Mouse (Mus musculus) cerebellum, postnatal 10 days (tissue): ENCODE measurements around the gene Arhgap21.

Experiments
- DNase-seq, 2 experiments: peaks; one replicate each; pipeline ENCODE4 v3.0.0; 2021; ENCODE audit warnings: mixed read lengths in 2 of 2

Arhgap21 gene

DNA sequence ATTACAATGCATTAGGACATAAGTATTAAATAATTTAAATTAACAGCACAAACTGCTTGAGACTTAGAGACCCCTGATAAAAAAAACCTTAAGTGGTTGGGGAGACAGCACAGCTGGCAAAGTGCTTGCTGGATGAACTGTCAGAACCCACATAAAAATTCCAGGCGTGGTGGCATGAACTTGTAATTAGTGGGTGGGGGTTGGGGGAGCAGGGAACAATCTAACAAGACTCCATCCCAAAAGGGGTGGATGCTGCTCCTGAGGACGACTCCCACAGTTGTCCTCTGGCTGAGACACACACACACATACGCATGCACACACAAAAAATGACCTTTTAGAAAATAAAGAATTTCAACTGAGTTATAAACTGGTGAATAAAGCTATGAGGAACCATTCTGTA lies 79.9 kb downstream of the Arhgap21 start:
- no peak for DNase-seq

DNA sequence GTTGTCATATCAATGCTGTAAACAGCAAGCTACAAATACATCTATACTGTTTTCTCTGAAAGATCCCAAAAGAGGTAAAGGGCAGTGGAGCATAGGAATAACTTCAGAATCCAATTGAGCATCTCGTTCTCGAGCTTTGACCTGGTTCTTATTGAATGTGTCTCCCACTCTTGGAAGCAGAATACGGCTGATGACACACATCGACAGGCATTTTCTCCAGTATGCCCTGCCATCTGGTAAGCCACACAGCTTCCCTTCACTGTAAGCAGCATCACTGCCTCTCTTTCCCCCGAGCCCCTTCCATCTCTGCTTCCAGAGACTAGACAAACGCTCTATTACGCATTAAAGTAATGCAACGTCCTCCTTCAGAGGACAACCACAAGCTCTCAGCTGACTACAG lies 85.4 kb downstream of the Arhgap21 start:
- DNase-seq, result peak; percentile 21 to 23

DNA sequence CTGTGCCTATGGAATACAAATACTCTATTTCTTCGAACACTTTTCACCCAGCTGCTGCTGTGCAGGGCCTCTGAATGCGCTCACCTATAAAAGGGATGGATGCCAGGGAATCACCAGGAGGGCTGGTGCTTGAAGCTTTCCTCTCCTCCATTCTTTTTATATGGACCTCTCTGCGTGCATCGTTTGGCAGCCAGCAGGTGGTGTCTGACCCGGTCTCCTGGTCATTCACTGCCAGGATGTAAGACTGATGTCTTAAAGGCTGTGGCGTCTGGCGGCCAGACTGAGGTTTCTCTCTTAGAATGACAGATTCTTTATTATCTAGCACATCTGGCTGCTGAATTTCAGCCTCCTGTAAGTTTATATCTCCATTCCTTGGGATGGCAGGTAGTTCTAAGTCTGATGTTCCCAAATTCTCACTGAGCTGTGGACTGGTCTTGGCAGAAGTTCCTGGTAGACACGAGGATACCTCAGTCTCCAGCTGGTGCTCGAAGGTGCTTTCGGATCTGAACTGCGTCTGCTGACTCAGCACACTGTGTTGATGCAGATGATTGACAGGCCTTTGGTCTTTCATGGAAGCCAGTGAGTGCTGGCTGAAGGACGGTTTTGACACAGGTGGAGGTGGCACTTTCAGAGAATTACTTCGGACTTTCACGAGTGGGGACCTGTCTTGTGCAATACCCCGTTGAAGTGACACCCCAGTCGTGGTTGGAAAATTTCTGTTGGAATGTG lies 88.6 kb downstream of the Arhgap21 start:
- peak; percentile 17 to 27 for DNase-seq

DNA sequence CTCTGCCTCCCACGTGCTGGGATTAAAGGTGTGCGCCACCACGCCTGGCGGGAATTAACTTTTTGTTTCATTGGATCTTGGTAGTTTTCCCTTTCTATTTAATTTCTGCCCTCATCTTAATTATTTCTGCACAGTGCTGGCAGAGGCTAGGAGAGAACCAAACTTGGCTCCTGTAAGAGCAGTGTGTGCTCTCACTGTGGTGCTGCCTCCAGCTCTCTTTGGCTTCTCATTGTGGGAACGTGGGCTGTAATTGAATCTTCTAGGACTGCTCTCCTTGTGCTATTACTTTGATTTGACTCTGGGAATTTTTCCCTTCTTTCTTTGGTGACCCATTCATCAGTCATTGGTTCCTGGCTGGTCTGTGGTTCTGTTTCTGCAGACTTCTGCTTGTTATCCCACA lies 94.1 kb downstream of the Arhgap21 start:
- DNase-seq, result no peak

DNA sequence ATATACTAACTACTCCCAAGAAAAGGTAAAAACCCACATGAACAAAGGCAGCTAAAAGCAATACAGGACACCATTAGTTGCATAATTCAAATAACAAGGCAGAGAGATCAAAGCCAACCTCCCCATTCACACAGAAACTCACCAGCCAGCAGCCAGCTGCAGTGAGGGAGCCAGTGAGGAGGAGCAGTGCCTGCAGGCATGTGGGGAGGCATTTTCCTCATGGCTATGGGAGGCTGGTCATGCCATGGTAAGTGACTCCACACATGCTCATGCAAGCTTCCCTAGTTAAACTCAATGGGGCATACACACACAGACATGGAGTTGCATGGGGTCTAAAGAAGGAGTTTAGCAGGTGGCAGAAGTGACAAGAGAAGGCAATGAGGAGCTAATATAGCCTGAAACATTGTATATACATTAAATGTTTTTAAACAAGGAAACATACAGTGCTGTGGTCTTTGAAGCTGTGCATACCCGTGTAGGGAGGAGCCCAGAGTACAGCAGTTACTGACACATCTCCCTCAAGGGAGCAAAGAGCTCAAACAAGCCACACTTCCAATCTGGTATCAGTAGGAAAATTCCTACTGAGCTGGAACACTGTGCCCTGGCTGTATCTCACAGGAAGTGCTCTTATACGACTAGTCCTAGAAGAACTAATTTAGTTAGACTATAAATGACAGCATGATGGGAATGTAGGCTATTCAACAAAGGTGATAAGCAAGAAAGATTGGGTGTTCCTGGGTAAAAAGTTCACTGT lies 99.3 kb downstream of the Arhgap21 start:
- no peak for DNase-seq

DNA sequence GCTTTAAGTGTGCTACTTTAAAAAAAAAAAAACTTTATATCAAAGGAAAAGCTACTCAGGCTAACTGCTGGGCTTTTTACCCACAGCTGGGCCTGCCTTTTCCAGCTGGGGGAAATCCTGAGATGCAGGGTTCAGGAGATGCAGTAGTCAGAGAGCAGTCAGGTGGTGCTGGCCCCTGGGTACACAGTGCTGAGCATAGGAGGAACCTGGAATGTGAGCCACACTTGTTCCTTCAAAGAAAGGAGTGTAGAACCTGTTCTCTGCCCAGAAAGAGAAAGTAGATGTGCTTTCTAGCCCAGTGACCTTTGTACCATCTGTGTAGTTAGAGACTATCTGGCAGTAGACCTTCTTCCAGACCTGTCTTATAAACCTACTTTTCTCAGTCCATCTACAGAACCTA lies 100.6 kb downstream of the Arhgap21 start:
- no peak for DNase-seq

DNA sequence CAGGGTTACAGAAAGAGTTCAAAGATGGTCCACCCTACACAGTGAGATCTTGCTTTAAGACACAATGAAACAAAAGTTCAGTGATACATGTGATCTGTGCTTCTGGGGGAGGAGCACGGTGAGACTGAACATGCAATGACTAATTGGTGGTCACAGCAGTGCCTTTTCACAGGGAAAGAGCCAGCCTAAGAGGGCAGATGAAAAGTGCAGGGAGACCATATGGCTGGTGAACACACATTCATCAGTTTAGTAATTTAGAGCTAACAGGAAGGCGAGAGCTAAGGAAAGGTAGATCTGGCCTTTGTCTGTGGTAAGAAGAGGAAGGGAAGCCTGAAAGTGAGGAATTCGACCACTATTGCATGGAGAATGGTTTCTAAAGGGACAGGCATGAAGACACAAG lies 102.9 kb downstream of the Arhgap21 start:
- DNase-seq, result peak in 1 of 2 experiments; percentile 12

DNA sequence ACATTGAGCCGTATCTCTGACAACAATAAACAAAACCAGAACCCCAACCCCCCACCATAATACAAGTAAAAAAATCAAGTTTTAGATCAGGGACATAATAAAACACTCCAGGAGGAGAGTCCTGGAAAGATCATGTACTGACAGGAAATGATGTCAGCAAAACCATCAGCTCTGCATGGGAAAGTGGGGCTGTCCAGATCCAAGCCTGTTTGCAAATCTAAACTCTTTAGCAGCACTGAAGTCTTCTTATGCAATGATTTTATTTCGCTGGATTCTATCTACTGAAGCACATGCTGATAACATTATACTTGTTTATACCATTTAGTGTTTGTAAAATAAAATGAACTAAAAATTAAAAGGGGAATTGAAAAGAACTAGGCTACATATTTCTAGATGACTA lies 104.1 kb downstream of the Arhgap21 start:
- no peak for DNase-seq

DNA sequence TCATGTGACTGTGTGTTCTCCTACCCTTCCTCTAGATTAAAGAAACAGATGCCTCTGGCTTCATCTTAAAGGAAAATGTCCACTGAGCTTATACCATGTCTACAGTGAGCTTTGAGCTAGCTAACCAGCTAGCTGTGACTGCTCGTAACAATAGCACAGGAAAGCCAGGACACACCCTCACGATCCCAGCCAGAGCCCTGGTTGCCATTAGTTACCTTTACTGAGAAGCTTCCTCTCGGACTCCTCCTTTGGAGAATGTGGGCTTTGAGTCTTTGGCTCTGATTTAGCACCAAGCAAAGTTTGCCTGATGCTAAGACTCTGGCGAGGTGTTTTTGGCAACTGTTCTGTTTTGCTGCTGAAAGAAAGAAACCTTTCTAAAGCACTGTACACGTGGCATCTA lies 107.9 kb downstream of the Arhgap21 start:
- DNase-seq, result no peak

DNA sequence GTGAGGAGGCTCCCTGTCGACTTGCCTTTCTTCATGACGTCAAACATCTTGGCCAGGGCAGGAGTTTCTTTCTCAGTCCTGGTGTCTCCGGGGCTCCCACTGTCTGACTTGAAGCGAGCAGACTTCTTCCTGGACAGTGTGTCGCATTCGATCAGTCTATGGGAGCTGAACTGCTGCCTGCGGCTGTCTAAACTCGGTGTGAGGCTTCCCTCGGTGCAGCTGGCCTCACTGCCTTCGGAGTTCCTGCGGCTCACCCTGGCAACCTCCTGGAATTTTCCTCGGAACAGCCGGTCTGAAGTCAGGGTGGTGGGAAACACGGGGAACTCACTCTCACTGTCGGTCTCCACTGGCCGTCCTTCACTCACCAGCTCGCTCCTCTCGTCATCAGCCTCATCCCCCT lies 119.3 kb downstream of the Arhgap21 start:
- DNase-seq, result peak; percentile 34 to 42

DNA sequence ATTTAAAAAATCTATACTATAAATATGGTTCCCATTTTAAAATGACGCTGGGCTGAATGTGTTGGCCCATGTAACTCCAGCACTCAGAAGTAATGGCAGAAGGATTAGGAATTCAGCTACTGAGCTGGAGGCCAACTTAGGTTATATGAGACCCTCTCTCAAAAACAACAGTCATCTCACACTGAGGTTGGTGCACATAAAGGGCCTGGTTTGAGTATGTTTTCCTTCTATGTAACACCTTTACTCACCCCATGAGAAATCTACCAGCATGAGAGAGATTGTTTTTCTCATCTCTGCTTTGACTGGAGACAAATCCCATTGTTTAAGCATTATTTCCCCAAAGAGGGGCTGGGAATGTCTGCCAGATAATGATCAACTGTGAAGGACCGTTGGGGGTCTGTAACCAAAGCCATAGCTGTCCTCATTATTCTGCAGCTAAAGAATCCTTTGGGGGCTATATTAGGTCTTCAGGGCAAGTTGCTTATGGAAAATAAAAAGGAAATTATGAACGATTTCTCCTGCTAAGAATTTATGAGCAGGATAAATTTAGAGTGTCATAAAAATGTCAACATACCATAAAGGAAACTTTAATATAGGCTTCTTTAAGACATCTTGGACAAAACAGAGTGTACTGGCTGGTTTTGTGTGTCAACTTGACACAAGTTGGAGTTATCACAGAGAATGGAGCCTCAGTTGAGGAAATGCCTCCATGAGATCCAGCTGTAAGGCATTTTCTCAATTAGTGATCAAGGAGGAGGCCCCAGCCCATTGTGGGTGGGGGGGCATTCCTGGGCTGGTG lies 136.9 kb downstream of the Arhgap21 start:
- DNase-seq, result no peak

DNA sequence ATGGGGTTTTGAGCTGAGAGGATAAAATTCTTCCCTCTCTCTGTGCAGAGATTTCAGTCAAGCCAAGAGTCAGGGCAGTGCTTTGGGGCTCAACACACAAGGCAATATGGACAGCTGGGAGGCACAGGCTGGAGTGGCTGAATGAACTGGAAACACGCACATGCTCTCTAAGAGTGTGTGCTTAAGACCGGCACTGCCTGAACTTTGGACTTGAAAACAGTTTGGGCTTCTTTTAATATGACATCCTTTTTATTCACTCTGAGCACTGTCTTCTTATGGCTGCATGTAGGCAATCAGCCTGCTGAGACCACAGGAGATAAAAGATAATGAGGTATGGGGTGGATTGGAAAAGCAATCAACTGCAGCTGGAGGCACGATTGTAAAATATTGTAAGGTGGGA lies 137.8 kb downstream of the Arhgap21 start:
- DNase-seq, result no peak

DNA sequence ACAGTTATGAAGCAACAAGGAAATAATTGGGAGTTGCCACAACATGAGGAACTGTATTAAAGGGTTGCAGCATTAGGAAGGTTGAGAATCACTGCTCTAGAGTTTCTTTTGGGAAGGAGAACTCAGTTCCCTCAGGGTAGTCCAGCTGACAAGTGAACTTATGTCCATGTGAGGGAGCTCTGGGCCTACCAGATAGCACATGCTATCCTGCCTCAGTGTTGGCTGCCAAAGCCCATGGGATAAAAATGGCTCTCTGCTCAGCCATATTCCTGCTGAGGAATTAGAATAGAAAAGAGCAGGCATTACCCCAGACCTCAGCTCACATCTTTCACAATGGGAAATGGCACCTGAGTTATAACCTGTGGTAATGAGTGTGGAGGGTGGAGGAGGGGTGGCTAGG lies 142.4 kb downstream of the Arhgap21 start:
- DNase-seq, result no peak

DNA sequence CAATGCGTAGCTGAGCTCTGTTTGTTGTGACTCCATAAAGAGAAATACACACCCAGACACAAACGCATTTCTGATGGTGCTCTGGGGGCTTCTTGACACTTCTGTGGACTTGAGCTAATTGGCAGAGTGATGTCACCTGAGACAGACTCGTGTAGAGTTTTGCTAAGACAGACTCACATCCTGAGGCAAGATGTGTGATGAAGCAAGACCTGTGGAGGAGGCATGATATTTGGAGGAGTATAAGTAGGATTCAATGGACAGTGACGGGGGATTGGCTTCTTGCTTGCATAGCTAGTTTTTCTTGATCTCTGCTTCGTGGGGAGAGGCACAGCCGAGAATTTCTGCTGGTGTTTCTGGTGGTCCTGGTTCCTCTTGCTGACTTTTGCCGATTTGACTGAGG lies 150.5 kb downstream of the Arhgap21 start:
- no peak for DNase-seq

DNA sequence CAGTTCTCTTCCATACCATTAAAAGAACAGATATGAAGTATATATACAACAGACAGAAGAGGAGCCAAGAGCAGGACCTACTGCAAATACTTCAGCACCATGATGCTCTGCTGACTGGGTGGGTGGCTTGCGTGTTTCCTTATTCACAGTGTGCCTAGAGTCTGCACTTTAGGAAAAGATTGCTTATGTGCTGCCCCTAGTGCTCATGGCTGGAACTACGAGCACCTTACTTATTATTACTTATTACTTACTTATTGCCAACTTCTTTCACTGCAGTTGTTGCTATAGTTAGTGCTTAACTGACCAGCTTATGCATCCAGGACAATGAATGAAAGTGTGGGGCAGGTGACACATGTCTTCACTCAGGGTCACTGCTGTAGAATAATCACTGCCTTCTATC lies 154.7 kb downstream of the Arhgap21 start:
- peak; percentile 16 to 21 for DNase-seq

DNA sequence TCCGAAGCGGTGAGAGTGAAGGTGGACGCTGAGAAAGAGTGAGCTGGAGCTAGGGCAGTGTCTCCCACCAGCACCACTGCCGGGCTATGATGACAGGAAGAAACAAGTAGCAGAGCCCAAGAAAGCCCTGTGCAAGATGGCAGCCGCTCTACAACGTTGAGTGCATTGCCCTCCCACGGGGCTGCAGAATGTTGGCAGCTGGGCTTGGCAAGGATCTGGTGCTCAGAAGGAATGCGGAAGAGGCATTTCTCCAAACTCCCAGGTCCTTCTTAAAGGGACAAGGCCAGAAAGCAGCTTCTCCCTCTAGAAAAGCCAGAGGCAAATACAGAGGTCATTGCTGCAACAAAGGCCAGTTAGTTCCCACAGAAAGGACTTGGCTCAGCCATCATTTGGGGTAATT lies 157.2 kb downstream of the Arhgap21 start:
- DNase-seq, result peak; percentile 70 to 74

DNA sequence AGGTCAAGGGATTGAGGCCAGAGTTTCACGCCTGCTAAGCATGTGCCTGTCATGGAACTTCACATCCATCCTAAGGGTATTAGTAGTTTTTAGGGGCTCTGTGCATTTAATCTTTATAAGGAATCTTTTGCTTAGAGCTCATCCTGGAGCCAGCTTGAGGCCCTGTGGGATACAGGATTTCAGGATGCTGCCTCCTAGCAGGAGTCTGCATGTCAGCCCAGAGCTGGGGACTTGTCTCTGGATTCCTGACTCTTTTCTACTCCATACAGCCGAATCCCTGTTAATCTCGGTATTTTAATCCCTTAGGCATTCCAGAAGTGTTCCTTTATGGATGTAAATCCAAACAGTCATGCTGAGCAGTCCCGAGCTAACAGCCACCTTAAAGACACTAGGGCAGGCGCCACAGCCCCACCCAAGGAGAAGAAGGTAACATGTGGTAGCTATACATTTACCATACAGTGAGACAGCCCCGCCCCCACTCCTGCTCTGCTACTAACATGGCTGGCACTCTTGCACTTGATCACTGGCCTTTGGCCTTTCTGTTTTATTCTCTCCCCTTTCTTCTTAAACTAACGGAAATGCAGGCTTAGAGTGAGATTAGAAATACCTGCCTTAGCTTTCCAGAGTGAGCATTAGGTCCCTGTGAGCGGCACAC lies 167.3 kb downstream of the Arhgap21 start:
- peak; percentile 28 to 31 for DNase-seq
